Mouse (Mus musculus) CH12.LX (cell line): Measurements from ENCODE around the gene Csad. TPM values are rescaled to one million over a fixed set of nuclear protein-coding genes. Genes with fewer than 3 reads are reported as not detected.
A peak's percentile ranks its signal among the peaks of the same experiment; 100 is the strongest.

ENCODE experiments used
- DNase-seq: peaks from one replicate; pipeline ENCODE4 v3.0.0-alpha.2; 2013; ENCODE audit errors: extremely low read depth
- H3K27ac ChIP-seq: 2 replicates; pipeline ENCODE4 v1.5.1; 2012; ENCODE audit warnings: low read depth, mild to moderate bottlenecking, control low read depth, moderate library complexity; ENCODE audit not compliant: insufficient read depth
- H3K27me3 ChIP-seq: replicated peaks from 2 replicates; pipeline ENCODE3; 2012; ENCODE audit warnings: inconsistent platforms
- H3K36me3 ChIP-seq, 2 experiments: replicated peaks in 1 of 2; 2 replicates each; pipeline versions ENCODE3 to v1.6.1; 2012; ENCODE audit warnings: inconsistent platforms in 1 of 2, low read length in 1 of 2, mild to moderate bottlenecking in 1 of 2, mixed read lengths in 1 of 2, moderate library complexity in 1 of 2; ENCODE audit not compliant: control insufficient read depth in 1 of 2, insufficient read depth in 1 of 2
- H3K4me1 ChIP-seq, 2 experiments: 2 replicates each; pipeline ENCODE4 v1.6.1; 2012; ENCODE audit warnings: inconsistent platforms in 1 of 2, moderate library complexity in 1 of 2; ENCODE audit not compliant: insufficient read depth in 2 of 2, control insufficient read depth in 1 of 2
- H3K4me2 ChIP-seq: 2 replicates; pipeline ENCODE4 v1.6.1; 2012; ENCODE audit warnings: low read depth, mild to moderate bottlenecking, control low read depth; ENCODE audit not compliant: poor library complexity, insufficient read depth, severe bottlenecking
- H3K4me3 ChIP-seq, 3 experiments: fragments of 150-350 bp in 1 of 3; sonication (generic) in 1 of 3; replicated peaks in 1 of 3; 2 replicates each; pipeline versions ENCODE3 to v1.5.1; 2011 to 2012; ENCODE audit warnings: low read depth in 2 of 3, low read length in 2 of 3, mild to moderate bottlenecking in 2 of 3, moderate library complexity in 2 of 3, control low read depth in 1 of 3, improper control_type of control experiment in 1 of 3, inconsistent platforms in 1 of 3, mixed read lengths in 1 of 3; ENCODE audit not compliant: poor library complexity in 1 of 3
- H3K79me2 ChIP-seq: replicated peaks from 2 replicates; pipeline ENCODE4 v1.6.1; 2012; ENCODE audit warnings: mild to moderate bottlenecking, moderate library complexity; ENCODE audit not compliant: control insufficient read depth, poor library complexity, insufficient read depth, severe bottlenecking; ENCODE audit errors: extremely low read depth
- H3K9ac ChIP-seq: 2 replicates; pipeline ENCODE4 v1.6.1; 2012; ENCODE audit warnings: low read depth, mild to moderate bottlenecking, control low read depth, moderate library complexity; ENCODE audit not compliant: insufficient read depth
- H3K9me3 ChIP-seq: replicated peaks from 2 replicates; pipeline ENCODE3; 2012; ENCODE audit warnings: low read length, inconsistent platforms, mixed read lengths
- CHD1 ChIP-seq: IDR thresholded peaks from 2 replicates; pipeline ENCODE4 v1.6.1; 2012; ENCODE audit warnings: low read depth, low read length, improper control_type of control experiment, inconsistent platforms
- CTCF ChIP-seq, 2 experiments: IDR thresholded peaks in 1 of 2; conservative IDR thresholded peaks in 1 of 2; 2 replicates each; pipeline ENCODE4 v1.5.1; 2011 to 2012; ENCODE audit warnings: low read depth in 2 of 2, low read length in 2 of 2, improper control_type of control experiment in 1 of 2, inconsistent platforms in 1 of 2, mild to moderate bottlenecking in 1 of 2, moderate library complexity in 1 of 2
- E2F4 ChIP-seq: IDR thresholded peaks from 2 replicates; pipeline ENCODE4 v1.6.1; 2011; ENCODE audit warnings: low read depth, low read length, improper control_type of control experiment; ENCODE audit not compliant: insufficient replicate concordance
- ELF1 ChIP-seq: IDR thresholded peaks from 2 replicates; pipeline ENCODE4 v1.6.1; 2014; ENCODE audit warnings: low read depth, mild to moderate bottlenecking, inconsistent platforms, low read length, improper control_type of control experiment
- IRF4 ChIP-seq: IDR thresholded peaks from 2 replicates; pipeline ENCODE4 v1.6.1; 2014; ENCODE audit warnings: low read depth, mild to moderate bottlenecking, inconsistent platforms, low read length, improper control_type of control experiment
- KAT2A ChIP-seq: IDR thresholded peaks from 2 replicates; pipeline ENCODE4 v1.6.1; 2012; ENCODE audit warnings: low read length, improper control_type of control experiment, inconsistent platforms; ENCODE audit not compliant: insufficient replicate concordance
- MAFK ChIP-seq: IDR thresholded peaks from 2 replicates; pipeline ENCODE4 v1.6.1; 2011; ENCODE audit warnings: low read length, improper control_type of control experiment; ENCODE audit not compliant: insufficient replicate concordance
- MAX ChIP-seq: IDR thresholded peaks from 2 replicates; pipeline ENCODE4 v1.6.1; 2011; ENCODE audit warnings: low read length, improper control_type of control experiment
- MAZ ChIP-seq: IDR thresholded peaks from 2 replicates; pipeline ENCODE4 v1.6.1; 2012; ENCODE audit warnings: low read depth, mild to moderate bottlenecking, inconsistent platforms, low read length, improper control_type of control experiment, moderate library complexity
- MEF2A ChIP-seq: IDR thresholded peaks from 2 replicates; pipeline ENCODE4 v1.6.1; 2014; ENCODE audit warnings: low read depth, mild to moderate bottlenecking, inconsistent platforms, low read length, improper control_type of control experiment, borderline replicate concordance
- MYC ChIP-seq: IDR thresholded peaks from 2 replicates; pipeline ENCODE4 v1.6.1; 2011; ENCODE audit warnings: low read depth, mild to moderate bottlenecking, improper control_type of control experiment, low read length
- NRF1 ChIP-seq: IDR thresholded peaks from 2 replicates; pipeline ENCODE4 v1.6.1; 2014; ENCODE audit warnings: low read depth, mild to moderate bottlenecking, inconsistent platforms, low read length, improper control_type of control experiment, moderate library complexity
- PAX5 ChIP-seq: IDR thresholded peaks from 2 replicates; pipeline ENCODE4 v1.6.1; 2012; ENCODE audit warnings: low read length, inconsistent platforms, mixed read lengths
- RAD21 ChIP-seq: IDR thresholded peaks from 2 replicates; pipeline ENCODE4 v1.6.1; 2011; ENCODE audit warnings: low read depth, mild to moderate bottlenecking, low read length, improper control_type of control experiment, moderate library complexity
- SMC3 ChIP-seq: IDR thresholded peaks from 2 replicates; pipeline ENCODE4 v1.6.1; 2011; ENCODE audit warnings: low read depth, low read length, improper control_type of control experiment
- TBP ChIP-seq: conservative IDR thresholded peaks from 2 replicates; pipeline ENCODE4 v1.6.1; 2011; ENCODE audit warnings: low read depth, low read length, improper control_type of control experiment
- TCF12 ChIP-seq: IDR thresholded peaks from 2 replicates; pipeline ENCODE4 v1.6.1; 2014; ENCODE audit warnings: low read depth, mild to moderate bottlenecking, inconsistent platforms, low read length, improper control_type of control experiment
- UBTF ChIP-seq: IDR thresholded peaks from 2 replicates; pipeline ENCODE4 v1.6.1; 2012; ENCODE audit warnings: low read depth, mild to moderate bottlenecking, inconsistent platforms, low read length, improper control_type of control experiment, moderate library complexity
- USF1 ChIP-seq: IDR thresholded peaks from 2 replicates; pipeline ENCODE4 v1.6.1; 2014; ENCODE audit warnings: low read depth, mild to moderate bottlenecking, inconsistent platforms, low read length, improper control_type of control experiment
- USF2 ChIP-seq: conservative IDR thresholded peaks from 2 replicates; pipeline ENCODE4 v1.6.1; 2011; ENCODE audit warnings: low read depth, low read length, improper control_type of control experiment
- ZC3H11A ChIP-seq: IDR thresholded peaks from 2 replicates; pipeline ENCODE4 v1.6.1; 2012; ENCODE audit warnings: low read depth, mild to moderate bottlenecking, inconsistent platforms, low read length, improper control_type of control experiment
- ZKSCAN1 ChIP-seq: IDR thresholded peaks from 2 replicates; pipeline ENCODE4 v1.6.1; 2012; ENCODE audit warnings: low read depth, inconsistent platforms, low read length, improper control_type of control experiment, borderline replicate concordance
- ZNF384 ChIP-seq: IDR thresholded peaks from 2 replicates; pipeline ENCODE4 v1.6.1; 2012; ENCODE audit warnings: low read depth, low read length, improper control_type of control experiment, inconsistent platforms
- dilution Hi-C: fragments of 300-500 bp; cut with MboI; formaldehyde crosslinking; loops from 2 replicates; pipeline ENCODE4 v1.14.3; 2020; ENCODE audit warnings: low sequenced_read_pairs; ENCODE audit not compliant: extremely low pct_unique_long_range_greater_than_20kb, extremely low pct_ligation_motif_present
- in situ Hi-C: fragments of 300-500 bp; cut with MboI; formaldehyde crosslinking; loops from 3 replicates; pipeline ENCODE4 v1.14.3; 2019; ENCODE audit warnings: low sequenced_read_pairs, low pct_ligation_motif_present, low pct_unique_long_range_greater_than_20kb, mixed read lengths
- polyA plus RNA-seq: library from polyadenylated mRNA; unstranded; fragments of >175 nt; gene quantifications from 2 replicates; pipeline ENCODE4 v1.2.1, GENCODE M21; 2012; ENCODE audit warnings: low read depth; ENCODE audit not compliant: insufficient read length
- total RNA-seq, 2 experiments: library from RNA; depleted of rRNA; stranded (reverse); fragments of 300-350 nt in 1 of 2; fragments of >200 nt in 1 of 2; gene quantifications; 2 replicates each; pipeline ENCODE4 v1.2.3; 2012 to 2014

Gene Csad
- total and polyA plus RNA-seq, 3 experiments, result 3.7 to 4.7 (median 3.8) TPM

- H3K4me2 ChIP-seq, result no peak overlapping the region
- H3K36me3 ChIP-seq, result peaks cover 0 to 8% of the 10 kb centered on the region in 2 experiments
- no peak overlapping the region for H3K9ac ChIP-seq
- TF ChIP-seq MAFK, result no peak
- no peak for TF ChIP-seq USF1
- no peak for TF ChIP-seq IRF4
- TF ChIP-seq RAD21, result no peak
- no peak for TF ChIP-seq CHD1
- TF ChIP-seq E2F4, result no peak
- TF ChIP-seq NRF1, result no peak
- TF ChIP-seq MAZ, result no peak
- no peak for TF ChIP-seq TBP
- TF ChIP-seq UBTF, result no peak
- TF ChIP-seq MAX, result no peak
- TF ChIP-seq, all 38 proteins: peak for 0
- in situ Hi-C loops, result no loop called here
- no peak for DNase-seq
- Histone ChIP-seq H3K9me3 (no peaks in the 10 kb centered on the region), H3K27ac (no peak overlapping the region), H3K4me1 (peaks cover 0 to 4% of the 10 kb centered on the region in 2 experiments; a peak in 2 of 4 replicates), H3K4me3 (no peak overlapping the region), H3K27me3 (no peaks in the 10 kb centered on the region), H3K79me2 (no peaks in the 10 kb centered on the region)
- dilution Hi-C loops, result no loop called here
Observed at GRCm38 (mm10) chr15:102179106-102179505, 25.4 kb downstream of the Csad start.

GRCm38 (mm10) chr15:102178279-102178678 is 26.2 kb downstream of the Csad start:
- dilution Hi-C loops (no loop called here), in situ Hi-C loops (no loop called here)
- Histone ChIP-seq H3K4me1 (peaks cover 0 to 4% of the 10 kb centered on the region in 2 experiments; a peak in 2 of 4 replicates), H3K4me3 (no peak overlapping the region), H3K9ac (no peak overlapping the region), H3K27me3 (no peaks in the 10 kb centered on the region), H3K79me2 (no peaks in the 10 kb centered on the region), H3K27ac (no peak overlapping the region), H3K9me3 (no peaks in the 10 kb centered on the region), H3K36me3 (peaks cover 0 to 4% of the 10 kb centered on the region in 2 experiments), H3K4me2 (no peak overlapping the region)
- no peak for TF ChIP-seq MAZ
- no peak for TF ChIP-seq TCF12
- TF ChIP-seq ZC3H11A, result peak; percentile 86
- no peak for TF ChIP-seq MEF2A
- no peak for TF ChIP-seq KAT2A
- TF ChIP-seq ELF1, result peak; percentile 65
- TF ChIP-seq ZKSCAN1, result no peak
- TF ChIP-seq CTCF (conservative IDR thresholded peaks at IDR 0.05 in 1 of 2, IDR thresholded peaks at IDR 0.05 in 1 of 2; ENCODE audit: low read depth in 2 of 2, low read length in 2 of 2), result peak; percentile 97 to 98
- no peak for TF ChIP-seq ZNF384
- no peak for TF ChIP-seq PAX5
- TF ChIP-seq SMC3, result peak; percentile 96
- no peak; the same call in 1 of the 2 replicates for TF ChIP-seq USF2
- peak; percentile 29; the same call in 1 of the 2 replicates for TF ChIP-seq IRF4
- TF ChIP-seq RAD21, result peak; percentile 95
- TF ChIP-seq MYC, result no peak
- DNase-seq, result peak; percentile 83
